Mouse (Mus musculus) mesoderm, embryonic 11.5 days (tissue): ENCODE results near the gene Nucb1.

Source experiments
- DNase-seq: peaks from one replicate; pipeline ENCODE4 v3.0.0-alpha.2; 2012; ENCODE audit warnings: low read depth, low spot score

The Nucb1 gene

DNA sequence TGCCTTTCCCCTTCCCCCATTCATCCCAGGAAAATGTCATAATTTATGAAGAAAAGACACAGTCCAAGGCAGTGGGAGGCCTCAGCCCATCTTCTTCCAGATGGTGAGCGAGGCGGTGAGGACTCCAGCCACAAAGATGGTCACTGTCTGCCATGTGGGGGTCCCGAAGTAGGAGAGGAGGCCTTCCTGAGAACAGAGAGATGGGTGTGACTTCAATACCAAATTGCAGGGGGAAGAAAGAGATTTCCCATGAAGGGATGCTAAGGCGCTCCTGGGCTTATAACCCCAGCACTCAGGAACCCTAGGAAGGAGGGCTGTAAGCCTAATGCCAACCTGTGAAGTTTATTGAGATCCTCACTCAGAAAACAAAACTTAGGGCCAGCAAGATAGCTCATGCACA lies 48.4 kb downstream of the Nucb1 start:
- no peak for DNase-seq

DNA sequence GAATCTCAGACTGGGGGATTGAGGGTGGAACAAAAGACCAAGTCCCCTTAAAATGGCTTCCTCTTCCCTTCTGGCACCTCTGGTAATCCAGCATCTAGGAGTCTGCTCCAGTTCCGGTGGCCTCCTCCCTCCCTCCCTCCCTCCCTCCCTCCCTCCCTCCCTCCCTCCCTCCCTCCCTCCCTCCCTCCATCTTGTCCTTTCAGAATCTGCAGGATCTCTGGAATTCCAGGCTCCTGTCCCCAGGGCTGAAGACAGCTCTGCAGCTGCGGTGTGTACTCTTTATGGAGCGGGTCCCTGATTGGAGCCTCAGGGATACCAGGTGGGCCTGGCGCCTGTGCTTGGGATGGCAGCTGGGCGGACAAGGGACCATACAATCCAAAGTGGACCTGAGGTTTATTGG lies 48.9 kb downstream of the Nucb1 start:
- DNase-seq = no peak

DNA sequence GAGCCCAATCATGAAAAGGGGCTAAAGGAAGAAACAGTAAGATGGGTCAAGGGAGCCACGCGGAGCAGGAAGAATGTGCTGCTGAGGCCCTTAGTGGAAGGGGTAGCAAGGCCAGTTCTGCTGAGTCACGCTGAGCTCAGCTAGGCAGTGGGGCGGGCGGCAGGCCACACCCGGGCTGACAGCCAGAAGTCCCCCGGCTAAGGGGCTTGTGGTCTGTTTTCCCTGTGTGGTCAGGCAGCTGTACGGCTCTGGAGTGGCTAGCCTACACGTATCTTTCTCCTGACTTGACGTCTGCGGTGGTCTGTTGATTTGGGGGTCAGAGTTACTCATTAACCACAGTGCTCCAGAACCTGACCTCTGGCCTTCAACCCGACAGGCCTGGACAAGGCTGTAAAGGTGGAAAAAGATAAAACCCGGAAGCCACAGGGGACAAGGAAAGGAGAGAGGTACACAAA lies 49.3 kb downstream of the Nucb1 start:
- peak; percentile 40 for DNase-seq

DNA sequence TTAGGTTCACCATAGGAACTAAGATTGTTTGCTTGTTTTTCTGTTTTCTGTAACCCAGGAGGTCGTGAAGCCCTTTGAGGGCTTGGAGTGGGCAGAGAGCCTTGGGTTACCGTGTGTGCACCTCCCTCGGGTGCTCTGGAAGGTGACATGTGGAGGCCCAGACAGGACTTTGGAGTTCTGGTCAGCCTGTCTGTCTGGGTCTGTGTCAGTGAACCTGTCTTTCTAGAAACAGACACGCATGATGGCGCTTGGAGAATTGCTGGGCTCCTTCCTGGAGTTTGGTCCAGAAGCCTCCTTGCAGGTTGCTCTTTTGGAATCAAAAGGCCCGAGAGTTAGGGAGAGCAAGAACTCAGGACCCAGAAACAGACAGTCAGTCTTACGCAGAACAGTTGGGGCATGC lies 49.8 kb downstream of the Nucb1 start:
- DNase-seq = no peak

DNA sequence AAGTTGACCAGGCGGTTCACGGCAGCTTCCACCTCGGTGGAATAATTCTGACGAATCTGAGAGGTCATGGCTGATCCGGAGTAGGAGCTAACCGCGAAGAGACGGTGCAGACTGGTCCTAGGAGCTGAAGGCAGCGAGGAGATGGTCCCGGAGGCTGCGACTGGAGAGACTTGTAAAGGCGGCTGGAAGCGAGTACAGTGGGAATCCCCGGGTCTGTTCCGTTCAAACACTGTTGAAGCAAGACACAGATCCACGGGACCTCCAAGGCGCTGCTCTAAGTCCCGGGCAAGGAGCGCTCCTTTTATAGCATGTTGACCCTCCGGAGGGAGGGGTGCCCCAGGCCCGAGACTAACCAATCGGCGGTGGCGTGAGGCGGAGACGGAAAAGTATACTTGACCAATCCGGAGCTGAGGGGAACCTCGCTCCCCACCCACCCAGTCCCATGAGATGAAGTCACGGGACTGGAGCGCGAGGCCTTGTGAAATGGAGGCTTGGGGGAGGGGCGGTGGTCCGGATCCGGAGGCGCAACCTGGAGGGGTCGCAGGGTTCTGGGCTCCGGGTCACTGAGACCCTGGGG lies 50.6 kb downstream of the Nucb1 start, which contains the start of gene Ftl1:
Ftl1 (minus strand) TSS at position 321 of the 577 bp plus-strand sequence.
- peak; percentile 99 for DNase-seq

DNA sequence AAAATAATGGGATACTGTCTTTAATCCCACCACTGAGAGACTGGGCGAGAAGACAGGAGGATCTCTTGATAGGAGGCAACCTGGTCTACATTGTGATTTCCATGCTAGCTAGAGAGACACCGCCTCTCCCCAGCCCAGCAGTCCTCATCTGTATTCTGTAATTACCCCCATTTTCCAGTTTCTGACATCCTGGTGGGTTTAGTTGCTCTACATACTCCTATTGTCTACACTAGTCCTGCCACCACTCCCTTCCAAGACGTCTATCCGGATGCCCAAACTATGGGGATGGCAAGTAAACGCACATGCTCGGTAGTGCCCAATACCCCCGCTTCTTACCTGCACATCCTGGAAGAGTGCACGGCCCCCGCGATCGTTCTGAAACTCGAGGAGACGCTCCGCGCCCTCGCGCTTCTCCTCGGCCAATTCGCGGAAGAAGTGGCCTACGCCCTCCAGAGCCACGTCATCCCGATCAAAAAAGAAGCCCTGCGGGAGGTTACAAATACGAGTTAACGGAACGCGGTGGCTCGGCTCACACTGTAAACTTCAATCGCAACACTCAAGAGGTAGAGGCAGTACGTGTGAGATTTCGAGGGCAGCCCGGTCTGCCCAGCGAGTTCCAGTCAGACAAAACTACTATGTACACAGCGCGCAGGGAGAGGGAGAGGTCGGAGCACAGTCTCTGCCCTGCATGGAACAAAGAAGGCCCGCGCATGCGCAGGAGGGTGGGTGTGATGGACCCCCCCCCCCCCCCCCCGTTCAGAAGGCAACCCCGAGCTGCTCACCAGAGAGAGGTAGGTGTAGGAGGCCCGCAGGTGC lies 51.2 kb downstream of the Nucb1 start:
- peak; percentile 81 for DNase-seq

DNA sequence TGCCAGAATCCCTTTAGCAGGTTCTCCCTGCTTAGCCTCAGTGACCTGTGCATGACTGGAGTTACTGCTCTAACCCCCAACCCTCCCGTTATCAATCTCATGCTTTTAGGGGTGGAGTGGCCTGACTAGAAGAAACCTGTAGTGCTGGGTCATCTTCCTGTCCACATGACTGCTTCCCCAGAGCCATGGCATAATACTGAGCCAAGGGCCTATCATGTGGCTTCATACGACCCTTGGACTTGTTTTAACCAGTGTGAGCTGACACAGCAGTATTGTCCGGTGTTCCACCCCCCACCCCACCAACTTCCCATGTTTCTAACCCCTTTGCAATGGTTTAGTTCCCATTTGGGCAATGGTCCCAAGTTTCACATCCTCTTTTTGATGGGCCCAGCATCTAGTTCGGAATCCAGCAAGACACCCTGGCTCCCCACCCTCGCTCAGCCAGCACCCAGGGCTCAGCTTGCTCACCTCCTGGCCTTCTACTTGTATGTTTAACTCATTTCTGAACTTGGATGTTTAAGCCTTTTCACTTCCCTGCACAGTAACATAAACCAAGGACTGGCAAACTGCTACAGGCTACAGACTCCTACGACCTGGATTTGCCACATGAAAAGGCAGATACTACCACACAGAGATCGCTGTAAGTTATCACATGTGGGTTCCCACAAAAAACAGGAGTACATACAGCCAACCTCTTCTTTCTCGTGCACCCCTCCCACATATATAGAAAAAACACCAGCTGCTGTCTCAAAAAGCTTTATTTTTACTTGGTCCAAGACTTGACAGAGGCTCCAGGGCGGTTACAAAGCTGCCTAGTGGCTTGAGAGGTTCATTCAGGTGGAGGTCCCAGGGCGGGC lies 52.8 kb downstream of the Nucb1 start:
- no peak for DNase-seq

DNA sequence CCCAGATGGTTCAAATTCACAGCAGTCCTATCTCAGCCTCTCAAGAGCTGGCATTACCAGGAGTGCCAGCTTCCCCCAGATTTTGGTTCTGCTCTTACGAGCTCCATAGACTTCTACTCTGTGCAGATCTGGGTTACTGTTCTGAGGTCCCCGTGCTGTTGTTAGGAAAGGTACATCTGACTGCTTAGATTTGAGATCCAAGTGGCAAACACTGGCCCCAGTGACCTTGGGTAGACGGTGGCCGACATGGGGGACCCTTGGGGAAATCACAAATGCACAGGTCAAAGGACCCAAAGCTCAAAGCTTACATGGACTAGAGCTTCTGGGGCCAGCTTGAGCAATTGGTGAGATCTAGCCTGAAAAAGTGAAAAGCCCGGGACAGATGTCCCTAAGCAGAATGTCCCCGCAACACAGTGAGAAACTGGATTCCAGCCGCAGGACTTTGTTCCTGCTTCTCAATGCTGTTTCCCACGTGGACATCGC lies 53.4 kb downstream of the Nucb1 start:
- no peak for DNase-seq

DNA sequence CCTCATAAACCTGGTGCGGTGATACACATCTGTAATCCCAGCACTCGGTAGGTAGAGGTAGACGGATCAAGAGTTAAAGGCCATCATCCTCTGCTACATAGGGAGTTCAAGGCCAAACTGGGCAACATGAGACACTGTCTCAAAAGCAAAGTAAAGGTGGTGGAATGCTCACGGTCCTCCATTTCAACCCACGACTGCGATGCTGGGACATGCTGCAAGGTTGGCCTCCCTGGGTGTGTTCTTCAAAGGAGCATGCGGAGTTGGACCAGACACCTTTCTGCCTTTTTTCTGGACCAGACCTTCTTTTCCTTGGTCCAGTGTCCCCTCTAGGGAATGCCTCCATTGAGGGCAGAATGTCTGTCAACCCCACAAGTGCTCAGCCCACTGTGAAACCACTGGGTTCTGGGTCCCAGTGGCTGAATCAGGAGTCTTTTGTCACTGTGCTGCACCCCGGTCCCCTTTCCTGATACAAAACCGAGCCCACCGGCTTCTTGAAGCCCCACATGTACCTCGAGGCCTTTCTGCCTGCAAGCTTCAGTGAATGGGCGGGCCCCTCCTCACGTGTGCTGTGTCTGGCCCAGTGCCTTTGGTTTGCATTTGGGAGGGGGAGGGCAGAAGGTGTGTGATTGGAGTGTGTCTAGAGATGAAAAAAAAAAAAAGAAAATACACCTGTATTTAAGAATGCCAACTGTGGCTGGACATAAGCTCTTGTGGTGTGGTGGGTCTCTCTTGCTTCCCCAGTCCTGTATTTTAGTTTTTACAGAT lies 54.1 kb downstream of the Nucb1 start:
- no peak for DNase-seq

DNA sequence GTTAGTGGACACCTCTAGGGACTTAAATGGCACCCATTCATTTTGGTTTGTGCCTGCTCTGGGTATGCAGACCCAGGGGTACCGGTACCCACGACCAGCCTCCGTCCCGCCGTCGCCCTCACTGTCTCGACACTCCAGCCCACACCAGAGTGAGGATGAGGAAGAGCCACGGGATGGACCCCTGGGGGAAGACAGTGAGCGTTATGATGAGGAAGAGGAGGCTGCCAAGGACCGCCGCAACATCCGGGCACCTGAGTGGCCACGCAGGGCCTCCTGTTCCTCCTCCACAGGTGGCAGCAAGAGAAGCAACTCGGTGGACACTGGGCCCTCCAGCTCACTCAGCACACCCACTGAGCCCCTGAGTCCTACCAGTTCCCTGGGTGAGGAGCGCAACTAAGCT lies 55.2 kb downstream of the Nucb1 start:
- DNase-seq = no peak

DNA sequence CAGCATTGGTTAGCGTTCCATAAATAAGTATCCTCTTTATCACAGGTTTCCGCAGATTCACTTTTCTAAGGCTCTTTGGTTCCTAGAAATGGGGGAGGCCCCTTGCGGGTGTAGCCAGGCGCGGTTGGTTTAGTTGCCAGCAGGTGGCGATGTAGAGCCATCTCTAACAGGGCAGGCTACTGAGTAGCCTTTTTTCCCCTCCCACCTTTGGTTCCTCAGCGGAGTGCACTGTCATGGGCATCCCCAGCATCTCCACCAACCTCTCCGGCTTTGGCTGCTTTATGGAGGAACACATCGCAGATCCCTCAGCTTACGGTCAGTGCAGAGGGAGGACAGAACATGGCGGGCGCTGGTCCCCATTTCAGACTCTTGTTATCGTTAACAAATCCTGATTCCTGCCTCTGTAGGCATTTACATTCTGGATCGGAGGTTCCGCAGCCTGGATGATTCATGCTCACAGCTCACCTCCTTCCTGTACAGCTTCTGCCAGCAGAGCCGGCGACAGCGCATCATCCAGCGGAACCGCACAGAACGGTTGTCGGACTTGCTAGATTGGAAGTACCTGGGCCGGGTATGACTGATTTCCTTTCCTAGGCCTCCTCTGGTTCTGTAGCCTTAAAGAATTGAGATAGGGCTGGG lies 58.7 kb downstream of the Nucb1 start:
- peak; percentile 89 for DNase-seq

DNA sequence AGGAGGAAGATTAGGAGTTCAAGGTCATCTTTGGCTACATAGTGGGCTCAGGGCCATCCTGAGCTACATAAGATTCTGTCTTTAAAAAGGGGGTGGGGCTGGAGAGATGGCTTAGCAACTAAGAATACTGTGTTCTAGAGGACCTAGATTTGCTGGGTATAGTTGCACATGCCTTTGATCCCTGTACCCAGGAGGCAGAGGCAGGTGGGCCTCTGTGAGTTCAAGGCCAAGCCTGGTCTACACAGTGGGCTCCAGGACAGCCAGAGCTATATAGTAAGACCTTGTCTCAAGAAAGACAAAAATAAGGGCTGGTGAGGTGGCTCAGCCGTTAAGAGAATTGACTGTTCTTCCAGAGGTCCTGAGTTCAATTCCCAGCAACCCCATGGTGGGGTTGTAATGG lies 60.2 kb downstream of the Nucb1 start:
- DNase-seq = no peak

DNA sequence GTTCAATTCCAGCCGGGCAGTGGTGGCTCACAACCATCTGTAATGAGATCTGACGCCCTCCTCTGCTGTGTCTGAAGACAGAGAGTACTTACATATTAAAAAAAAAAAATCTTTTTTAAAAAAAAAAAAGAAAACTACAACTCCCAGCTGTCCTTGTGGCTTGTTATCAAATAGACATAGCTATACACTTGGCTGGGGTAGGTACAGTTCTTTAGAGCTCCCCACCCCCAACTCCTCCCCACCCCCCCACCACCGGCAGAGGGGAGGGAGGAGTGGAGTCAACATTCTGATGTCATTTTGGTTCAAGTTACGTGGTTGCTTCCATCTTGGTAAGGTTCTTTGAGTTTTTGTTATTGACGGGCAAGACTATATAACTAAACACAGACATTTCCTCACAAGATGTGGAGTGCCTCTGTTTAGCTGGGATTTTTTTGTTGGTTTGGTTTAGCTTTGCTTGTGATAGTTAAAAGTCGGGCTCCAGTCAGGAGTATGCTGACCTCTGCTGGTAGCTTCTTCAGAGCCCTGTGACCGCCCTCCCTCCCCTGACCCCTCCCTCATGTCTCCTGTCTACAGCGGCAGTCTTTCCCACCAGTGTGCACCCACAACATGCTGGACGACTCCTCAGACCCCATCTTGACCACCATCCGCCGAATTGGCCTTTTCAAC lies 62.7 kb downstream of the Nucb1 start:
- no peak for DNase-seq

DNA sequence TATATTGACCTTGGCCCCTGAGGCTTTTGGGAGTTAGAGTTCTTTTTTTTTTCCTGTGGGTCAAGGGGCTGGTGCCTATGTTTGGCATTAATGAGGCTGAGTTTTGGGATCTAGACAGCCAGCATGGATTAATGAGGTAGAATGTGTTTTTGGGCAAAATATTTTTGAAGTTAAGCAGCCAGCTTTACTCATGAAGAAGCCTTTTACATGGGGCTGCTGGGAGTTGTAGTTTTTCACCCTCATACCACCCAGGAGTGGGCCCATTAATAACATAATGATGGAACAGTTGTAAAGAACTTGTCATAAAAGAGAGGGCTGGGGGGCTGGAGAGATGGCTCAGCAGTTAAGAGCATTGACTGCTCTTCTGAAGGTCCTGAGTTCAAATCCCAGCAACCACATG lies 63.6 kb downstream of the Nucb1 start:
- no peak for DNase-seq

DNA sequence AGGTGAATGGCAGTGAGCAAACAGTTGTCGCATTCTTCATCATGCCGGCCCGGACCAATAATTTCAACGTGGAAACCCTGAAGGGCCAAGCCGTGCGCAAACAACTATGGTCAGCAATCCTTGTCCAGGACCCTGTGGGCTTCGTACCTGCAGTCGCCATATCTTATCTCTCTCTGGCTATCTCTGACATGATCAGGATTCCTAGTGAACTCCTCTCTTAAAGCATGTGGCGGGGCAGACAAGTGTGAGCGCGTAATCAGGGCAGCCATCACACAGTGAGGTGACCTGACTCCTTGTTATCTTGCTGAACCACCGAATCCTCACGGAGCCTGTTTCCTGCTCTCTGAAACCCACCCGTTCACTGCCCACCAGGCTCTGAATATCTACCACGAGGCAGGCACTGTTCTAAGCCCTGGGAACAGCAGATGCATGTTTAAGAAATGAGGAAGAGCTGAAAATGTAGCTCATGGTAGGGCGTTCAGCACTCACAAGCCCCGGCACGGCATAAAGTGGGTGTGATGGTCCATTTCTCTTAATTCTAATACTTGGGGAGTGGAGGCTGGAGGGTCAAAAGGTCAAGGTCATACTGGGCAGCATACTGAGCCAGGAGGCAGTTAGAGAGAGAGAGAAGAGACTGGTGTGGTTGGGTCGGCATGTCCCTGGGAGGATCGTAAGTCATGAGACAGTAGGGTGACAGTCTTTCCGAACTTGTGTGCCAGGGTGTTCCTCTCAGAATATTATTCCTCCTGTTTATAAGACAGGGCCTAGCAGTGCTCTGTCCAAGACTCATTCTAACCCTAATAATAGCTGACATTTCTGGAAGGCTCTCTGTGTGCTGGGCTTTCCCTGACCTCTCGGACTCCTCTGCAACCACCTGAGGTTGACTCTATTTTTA lies 66.4 kb downstream of the Nucb1 start:
- DNase-seq = no peak
